Mouse (Mus musculus): ENCODE data around the gene Kdm5c. TPM values are rescaled to one million over a fixed set of nuclear protein-coding genes. Genes with fewer than 3 reads are reported as not detected.
"Not testable (repeated sequence)": the region's sequence is repeated elsewhere in the genome, so short reads cannot be mapped to it uniquely, and the experiment has no call there.

The Kdm5c gene
- total RNA-seq (2021) = 10 to 100 TPM; 15.8 to 26.4 TPM
- long read RNA-seq, experiment 1, partial matches to known transcripts = 4 of 4 reads
- long read RNA-seq, experiment 1, other reads (novel, unspliced or antisense) = 0 of 4 reads
- long read RNA-seq, experiment 2, full-length matches to known transcripts = 1 of 7 reads
- long read RNA-seq, experiment 2, partial matches to known transcripts = 4 of 7 reads
- long read RNA-seq, experiment 2, other reads (novel, unspliced or antisense) = 2 of 7 reads

- peak; percentile 85 to 97 for DNase-seq
- intact Hi-C loops (cut with DNase I) = no loop called here
Observed at GRCm38 (mm10) chrX:152232781-152233763, at the start of gene Kdm5c. Gene Kdm5c (plus strand): TSS chrX:152233020.

- no peak for DNase-seq
- intact Hi-C loops (cut with DNase I) = no loop called here
Observed at GRCm38 (mm10) chrX:152187151-152187550, 45.7 kb upstream of the Kdm5c start.

GRCm38 (mm10) chrX:152191266-152191665 is 41.6 kb upstream of the Kdm5c start:
- intact Hi-C loops (cut with DNase I) = no loop called here
- no peak for DNase-seq

- DNase-seq = no peak
- intact Hi-C loops (cut with DNase I) = no loop called here
Observed at GRCm38 (mm10) chrX:152197814-152198648, 34.8 kb upstream of the Kdm5c start.

- DNase-seq = no peak
- intact Hi-C loops (cut with DNase I) = no loop called here
Observed at GRCm38 (mm10) chrX:152201737-152202421, 30.9 kb upstream of the Kdm5c start.

GRCm38 (mm10) chrX:152202422-152203103 is 30.3 kb upstream of the Kdm5c start:
- no peak for DNase-seq
- intact Hi-C loops (cut with DNase I) = no loop called here

- intact Hi-C loops (cut with DNase I) = no loop called here
- no peak for DNase-seq
Observed at GRCm38 (mm10) chrX:152203247-152203646, 29.6 kb upstream of the Kdm5c start.

- intact Hi-C loops (cut with DNase I) = no loop called here
- DNase-seq = no peak
Observed at GRCm38 (mm10) chrX:152205486-152205885, 27.3 kb upstream of the Kdm5c start.

- intact Hi-C loops (cut with DNase I) = no loop called here
- no peak for DNase-seq
Observed at GRCm38 (mm10) chrX:152214703-152215102, 18.1 kb upstream of the Kdm5c start.

GRCm38 (mm10) chrX:152218529-152218928 is 14.3 kb upstream of the Kdm5c start:
- no peak for DNase-seq
- intact Hi-C loops (cut with DNase I) = no loop called here

GRCm38 (mm10) chrX:152221721-152222120 is 11.1 kb upstream of the Kdm5c start:
- DNase-seq = no peak

GRCm38 (mm10) chrX:152222226-152222625 is 10.6 kb upstream of the Kdm5c start:
- intact Hi-C loops (cut with DNase I) = no loop called here
- DNase-seq = no peak

More at GRCm38 (mm10) chrX:152221721-152222120, 11.1 kb upstream of the Kdm5c start:
- intact Hi-C loops (cut with DNase I) = no loop called here

- DNase-seq = no peak
- intact Hi-C loops (cut with DNase I) = no loop called here
Observed at GRCm38 (mm10) chrX:152223313-152223712, 9.5 kb upstream of the Kdm5c start.

GRCm38 (mm10) chrX:152224280-152224679 is 8.5 kb upstream of the Kdm5c start:
- no peak for DNase-seq
- intact Hi-C loops (cut with DNase I) = no loop called here

- DNase-seq = no peak
- intact Hi-C loops (cut with DNase I) = no loop called here
Observed at GRCm38 (mm10) chrX:152234125-152234524, 1.3 kb downstream of the Kdm5c start.

GRCm38 (mm10) chrX:152235758-152236157 is 2.9 kb downstream of the Kdm5c start:
- intact Hi-C loops (cut with DNase I) = loop anchor here (5.0 kb wide), 1 partner anchor 117 kb away; no protein-coding TSS in a partner anchor

GRCm38 (mm10) chrX:152243140-152243539 is 10.3 kb downstream of the Kdm5c start:
- DNase-seq; intact Hi-C loops (cut with DNase I): not testable (repeated sequence)

More at GRCm38 (mm10) chrX:152235758-152236157, 2.9 kb downstream of the Kdm5c start:
- no peak for DNase-seq

GRCm38 (mm10) chrX:152244492-152245189 is 11.8 kb downstream of the Kdm5c start:
- no peak for DNase-seq
- intact Hi-C loops (cut with DNase I) = no loop called here

- DNase-seq = no peak
- intact Hi-C loops (cut with DNase I) = no loop called here
Observed at GRCm38 (mm10) chrX:152271189-152271588, 38.4 kb downstream of the Kdm5c start.

Data from gastrocnemius, postnatal 36 days (tissue).